Mouse (Mus musculus): ENCODE data around the gene Ubr7. TPM values are rescaled to one million over a fixed set of nuclear protein-coding genes. Genes with fewer than 3 reads are reported as not detected.

The Ubr7 gene
- total and polyA plus RNA-seq, 3 experiments: 46.3 to 80.4 (median 48.8) TPM

DNA sequence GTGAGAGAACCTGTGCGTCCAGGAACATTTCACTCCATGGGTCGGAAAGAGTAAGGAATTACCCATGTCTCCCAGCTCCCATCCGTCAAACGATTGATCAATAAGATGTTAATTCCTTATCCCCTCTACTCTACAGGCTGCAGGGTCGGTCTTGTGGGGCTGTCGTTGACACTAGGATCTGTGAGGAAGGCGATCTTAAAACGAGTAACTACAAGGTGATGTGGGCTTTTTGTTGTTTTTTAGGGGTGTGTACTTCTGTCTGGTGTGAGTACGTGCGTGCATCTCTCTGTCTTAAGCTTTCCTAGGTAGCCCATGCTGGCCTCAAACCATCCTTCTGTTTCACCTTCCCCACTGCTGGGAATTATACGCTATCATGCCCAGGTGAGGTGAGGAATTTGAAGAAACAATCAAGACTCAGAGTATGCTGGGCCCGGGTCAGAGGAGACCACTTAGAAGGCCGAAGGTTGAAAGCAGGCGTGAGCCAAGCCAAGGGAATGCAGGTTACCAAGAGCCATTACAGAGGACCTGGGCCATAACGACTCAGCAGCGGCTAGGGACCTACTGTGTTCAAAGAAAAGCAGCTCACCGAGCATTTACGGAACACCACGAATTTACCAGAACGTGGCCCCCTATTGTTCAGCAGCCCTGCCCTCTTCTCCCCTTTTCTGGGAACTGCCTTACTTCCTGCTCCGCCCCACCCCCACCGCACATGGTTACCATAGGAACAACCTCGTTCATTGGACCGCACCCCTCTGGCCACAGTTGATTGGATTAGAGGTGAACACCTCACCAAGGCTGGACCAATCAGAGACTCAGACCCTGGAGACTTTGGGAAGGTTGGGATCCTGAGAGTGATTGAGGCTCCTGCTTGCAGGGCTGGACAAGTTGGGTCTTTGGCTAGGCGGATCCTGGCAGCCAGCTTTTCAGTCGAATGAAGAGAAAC is 27.6 kb upstream of the Ubr7 start:
- no peak overlapping the region for H3K4me3 ChIP-seq (replicated peaks in 1 of 3; ENCODE audit: low read depth in 2 of 3, low read length in 2 of 3, poor library complexity in 1 of 3)
- H3K4me1 ChIP-seq (ENCODE audit: control insufficient read depth in 1 of 2, insufficient read depth in 2 of 2): peaks cover 0 to 11% of the 10 kb centered on the region in 2 experiments; a peak in 2 of 4 replicates
- dilution Hi-C loops (cut with MboI; ENCODE audit: extremely low pct_ligation_motif_present, extremely low pct_unique_long_range_greater_than_20kb, low sequenced_read_pairs): no loop called here
- no peak for TF ChIP-seq RAD21 (IDR thresholded peaks at IDR 0.05; ENCODE audit: low read depth, low read length)
- TF ChIP-seq SMC3 (IDR thresholded peaks at IDR 0.05; ENCODE audit: low read depth, low read length): no peak
- TF ChIP-seq PAX5 (IDR thresholded peaks at IDR 0.05; ENCODE audit: low read length): no peak
- no peak for TF ChIP-seq MEF2A (IDR thresholded peaks at IDR 0.05; ENCODE audit: borderline replicate concordance, low read depth, low read length)
- TF ChIP-seq MAX (IDR thresholded peaks at IDR 0.05; ENCODE audit: low read length): no peak
- TF ChIP-seq NELFE (IDR thresholded peaks at IDR 0.05; ENCODE audit: low read depth, low read length): no peak
- TF ChIP-seq NRF1 (IDR thresholded peaks at IDR 0.05; ENCODE audit: low read depth, low read length): no peak
- TF ChIP-seq KAT2A (IDR thresholded peaks at IDR 0.05; ENCODE audit: insufficient replicate concordance, low read length): no peak
- no peak for TF ChIP-seq IRF4 (IDR thresholded peaks at IDR 0.05; ENCODE audit: low read depth, low read length)
- no peak for TF ChIP-seq GABPA (IDR thresholded peaks at IDR 0.05; ENCODE audit: insufficient replicate concordance, low read depth, low read length)
- no peak for TF ChIP-seq CTCF (conservative IDR thresholded peaks at IDR 0.05 in 1 of 2, IDR thresholded peaks at IDR 0.05 in 1 of 2; ENCODE audit: low read depth in 2 of 2, low read length in 2 of 2)
- no peak for TF ChIP-seq SIN3A (IDR thresholded peaks at IDR 0.05; ENCODE audit: low read length)
- no peaks in the 10 kb centered on the region for H3K9me3 ChIP-seq (replicated peaks; ENCODE audit: low read length)
- no peak overlapping the region for H3K9ac ChIP-seq (ENCODE audit: insufficient read depth, low read depth)
- H3K79me2 ChIP-seq (replicated peaks; ENCODE audit: control insufficient read depth, extremely low read depth, insufficient read depth, poor library complexity, severe bottlenecking): no peaks in the 10 kb centered on the region
- H3K27ac ChIP-seq (ENCODE audit: insufficient read depth, low read depth): no peak overlapping the region
- no peak overlapping the region for H3K4me2 ChIP-seq (ENCODE audit: insufficient read depth, low read depth, poor library complexity, severe bottlenecking)
- H3K27me3 ChIP-seq (replicated peaks): no peaks in the 10 kb centered on the region
- no peaks in the 10 kb centered on the region for H3K36me3 ChIP-seq (replicated peaks in 1 of 2; ENCODE audit: control insufficient read depth in 1 of 2, insufficient read depth in 1 of 2, low read length in 1 of 2)
- no peak for DNase-seq (ENCODE audit: extremely low read depth)
- in situ Hi-C loops (cut with MboI; ENCODE audit: low pct_ligation_motif_present, low pct_unique_long_range_greater_than_20kb, low sequenced_read_pairs): no loop called here

DNA sequence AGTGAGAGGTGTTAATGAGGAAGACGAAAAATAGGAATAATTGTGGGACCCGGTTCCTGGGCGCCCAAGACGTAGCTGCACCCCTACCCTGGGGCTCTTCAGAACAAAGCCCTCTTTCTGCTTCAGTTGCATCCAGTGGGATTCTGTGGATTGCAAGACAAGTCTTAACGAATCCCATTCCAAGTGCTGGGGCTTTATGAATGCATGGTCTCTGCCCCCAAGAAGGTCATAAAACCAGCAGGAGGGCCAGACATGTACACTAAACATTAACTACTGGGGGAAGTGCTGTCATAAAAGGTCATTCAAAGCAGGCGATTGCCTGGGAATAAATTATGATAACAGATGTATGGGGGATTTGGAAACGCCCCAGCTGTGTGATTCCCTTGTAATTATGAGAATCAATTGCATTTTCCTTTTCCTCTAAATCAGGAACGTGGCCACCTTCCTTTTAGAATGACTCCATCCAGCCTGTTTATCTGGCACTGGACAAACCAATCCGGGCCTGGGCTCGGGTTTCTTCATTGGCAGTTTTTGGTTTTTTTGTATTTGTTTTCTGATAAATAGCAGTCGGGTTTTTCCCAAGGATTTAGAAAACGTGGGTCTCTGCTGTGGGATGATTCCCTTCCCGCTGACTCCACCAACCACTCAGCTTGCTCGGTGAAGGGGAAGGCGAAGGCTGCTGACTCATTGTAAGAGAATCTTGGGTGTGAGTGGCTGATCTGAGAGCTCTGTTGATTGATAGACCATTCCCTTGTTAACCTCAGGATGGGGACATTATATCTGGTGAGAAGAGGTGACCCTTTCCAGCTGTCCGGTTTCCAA is 26.8 kb upstream of the Ubr7 start:
- H3K4me1 ChIP-seq (ENCODE audit: control insufficient read depth in 1 of 2, insufficient read depth in 2 of 2): peaks cover 0 to 11% of the 10 kb centered on the region in 2 experiments; a peak in 1 of 4 replicates
- no peak overlapping the region for H3K4me2 ChIP-seq (ENCODE audit: insufficient read depth, low read depth, poor library complexity, severe bottlenecking)
- H3K27me3 ChIP-seq (replicated peaks): no peaks in the 10 kb centered on the region
- H3K79me2 ChIP-seq (replicated peaks; ENCODE audit: control insufficient read depth, extremely low read depth, insufficient read depth, poor library complexity, severe bottlenecking): no peaks in the 10 kb centered on the region
- in situ Hi-C loops (cut with MboI; ENCODE audit: low pct_ligation_motif_present, low pct_unique_long_range_greater_than_20kb, low sequenced_read_pairs): no loop called here
- dilution Hi-C loops (cut with MboI; ENCODE audit: extremely low pct_ligation_motif_present, extremely low pct_unique_long_range_greater_than_20kb, low sequenced_read_pairs): no loop called here
- H3K9me3 ChIP-seq (replicated peaks; ENCODE audit: low read length): no peaks in the 10 kb centered on the region
- no peaks in the 10 kb centered on the region for H3K36me3 ChIP-seq (replicated peaks in 1 of 2; ENCODE audit: control insufficient read depth in 1 of 2, insufficient read depth in 1 of 2, low read length in 1 of 2)
- no peak overlapping the region for H3K9ac ChIP-seq (ENCODE audit: insufficient read depth, low read depth)
- no peak overlapping the region for H3K4me3 ChIP-seq (replicated peaks in 1 of 3; ENCODE audit: low read depth in 2 of 3, low read length in 2 of 3, poor library complexity in 1 of 3)
- no peak overlapping the region for H3K27ac ChIP-seq (ENCODE audit: insufficient read depth, low read depth)
- TF ChIP-seq USF1 (IDR thresholded peaks at IDR 0.05; ENCODE audit: low read depth, low read length) (no peak), USF2 (conservative IDR thresholded peaks at IDR 0.05; ENCODE audit: low read depth, low read length) (no peak), TCF12 (IDR thresholded peaks at IDR 0.05; ENCODE audit: low read depth, low read length) (no peak), BHLHE40 (IDR thresholded peaks at IDR 0.05; ENCODE audit: low read depth, low read length) (no peak), RAD21 (IDR thresholded peaks at IDR 0.05; ENCODE audit: low read depth, low read length) (no peak), CTCF (conservative IDR thresholded peaks at IDR 0.05 in 1 of 2, IDR thresholded peaks at IDR 0.05 in 1 of 2; ENCODE audit: low read depth in 2 of 2, low read length in 2 of 2) (no peak), POLR2A (IDR thresholded peaks at IDR 0.05; ENCODE audit: low read depth, low read length) (no peak), GABPA (IDR thresholded peaks at IDR 0.05; ENCODE audit: insufficient replicate concordance, low read depth, low read length) (no peak)
- DNase-seq (ENCODE audit: extremely low read depth): no peak

Data from CH12.LX (cell line).